Mouse (Mus musculus) kidney, adult 2 months (tissue): Measurements from ENCODE around the gene 3100002H09Rik.

Experiments used
- CTCF ChIP-seq: fragments of 200-500 bp; conservative IDR thresholded peaks from 2 replicates; pipeline ENCODE4 v1.5.1; 2011; ENCODE audit warnings: low read depth, mild to moderate bottlenecking, control low read depth, low read length, moderate library complexity, mixed read lengths; ENCODE audit not compliant: insufficient read depth, insufficient read length
- POLR2A ChIP-seq: fragments of 200-500 bp; IDR thresholded peaks from one replicate; pipeline ENCODE4 v1.6.1; 2011; ENCODE audit warnings: low read depth, low read length, control low read depth

DNA sequence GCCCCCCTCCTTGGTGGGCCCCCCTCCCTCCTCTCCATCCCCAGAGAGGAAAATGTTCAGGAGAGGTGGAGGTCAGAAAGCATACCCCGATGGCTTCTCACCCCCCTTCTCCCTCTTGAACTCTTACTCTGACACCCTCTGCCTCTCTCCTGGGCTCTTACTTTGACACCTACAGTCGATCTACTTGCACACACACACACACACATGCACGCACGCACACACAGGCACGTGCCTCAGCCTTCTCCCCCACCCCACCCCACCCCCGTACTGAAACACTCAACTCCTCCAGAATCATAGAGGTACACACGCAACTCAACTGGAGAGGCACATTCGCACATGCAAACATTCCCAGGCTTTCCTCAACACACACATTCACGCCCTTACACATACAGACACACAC lies 16.9 kb downstream of the 3100002H09Rik start:
- no peak for TF ChIP-seq POLR2A
- TF ChIP-seq CTCF = no peak
